Mouse (Mus musculus) layer of hippocampus, adult 2 months (tissue): Measurements from ENCODE around the gene Kcna1. TPM values are rescaled to one million over a fixed set of nuclear protein-coding genes. Genes with fewer than 3 reads are reported as not detected.

Experiments used
- DNase-seq, 2 experiments: peaks; one replicate each; pipeline ENCODE4 v3.0.0; 2022; ENCODE audit warnings: low spot score in 2 of 2
- H3K27ac ChIP-seq: fragments of 200-600 bp; 2 replicates; pipeline ENCODE4 v1.8.1; 2022
- H3K4me3 ChIP-seq: fragments of 200-600 bp; 2 replicates; pipeline ENCODE4 v1.8.1; 2022; ENCODE audit warnings: mild to moderate bottlenecking
- CTCF ChIP-seq: fragments of 200-600 bp; conservative IDR thresholded peaks from 2 replicates; pipeline ENCODE4 v1.8.1; 2022; ENCODE audit warnings: antibody characterized with exemption, mild to moderate bottlenecking, moderate library complexity
- long read RNA-seq, 2 experiments: library from polyadenylated mRNA; stranded (forward); transcript quantifications; one replicate each; pipeline ENCODE4 v2.0.0; 2021; ENCODE audit warnings: borderline mapping rate in 2 of 2
- total RNA-seq, 2 experiments: library from RNA; stranded (reverse); gene quantifications; 2 replicates each; pipeline ENCODE4 v1.2.3; 2021

Gene Kcna1
- total RNA-seq = 100 to 1,000 TPM; 115 to 119 TPM
- long read RNA-seq, experiment 1, full-length matches to known transcripts = 14 of 14 reads
- long read RNA-seq, experiment 1, partial matches to known transcripts = 0 of 14 reads
- long read RNA-seq, experiment 1, other reads (novel, unspliced or antisense) = 0 of 14 reads
- long read RNA-seq, experiment 2, full-length matches to known transcripts = 22 of 22 reads
- long read RNA-seq, experiment 2, partial matches to known transcripts = 0 of 22 reads
- long read RNA-seq, experiment 2, other reads (novel, unspliced or antisense) = 0 of 22 reads

GRCm38 (mm10) chr6:126646381-126646780 is at the start of gene Kcna1:
TSS of gene Kcna1 (minus strand) at chr6:126646384.
- no peak for TF ChIP-seq CTCF
- H3K27ac ChIP-seq = peak within 1 kb of the TSS; percentile 96
- peak within 1 kb of the TSS; percentile 88 for H3K4me3 ChIP-seq
- DNase-seq = no peak

GRCm38 (mm10) chr6:126687120-126687519 is 40.9 kb upstream of the Kcna1 start:
- Histone ChIP-seq H3K4me3 (no peak overlapping the region), H3K27ac (peak overlapping the region; percentile 3; the same call in 1 of the 2 replicates)
- TF ChIP-seq CTCF = no peak
- DNase-seq = no peak

GRCm38 (mm10) chr6:126685135-126685534 is 39.0 kb upstream of the Kcna1 start:
- Histone ChIP-seq H3K27ac (peak overlapping the region; percentile 74; the same call in 1 of the 2 replicates), H3K4me3 (no peak overlapping the region)
- no peak for TF ChIP-seq CTCF
- DNase-seq = no peak

- no peak overlapping the region for H3K27ac ChIP-seq
- TF ChIP-seq CTCF = peak; percentile 75
- no peak overlapping the region for H3K4me3 ChIP-seq
- DNase-seq = peak in 1 of 2 experiments; percentile 34
Measured at GRCm38 (mm10) chr6:126678961-126679360, 32.8 kb upstream of the Kcna1 start.

GRCm38 (mm10) chr6:126667001-126667400 is 20.8 kb upstream of the Kcna1 start:
- no peak for TF ChIP-seq CTCF
- no peak for DNase-seq
- H3K4me3 ChIP-seq = no peak overlapping the region
- no peak overlapping the region for H3K27ac ChIP-seq

- DNase-seq = no peak
- no peak overlapping the region for H3K27ac ChIP-seq
- H3K4me3 ChIP-seq = no peak overlapping the region
- no peak for TF ChIP-seq CTCF
Measured at GRCm38 (mm10) chr6:126666091-126666490, 19.9 kb upstream of the Kcna1 start.

GRCm38 (mm10) chr6:126664569-126664968 is 18.4 kb upstream of the Kcna1 start:
- Histone ChIP-seq H3K4me3 (no peak overlapping the region), H3K27ac (no peak overlapping the region)
- no peak for TF ChIP-seq CTCF
- DNase-seq = no peak

GRCm38 (mm10) chr6:126657646-126658394 is 11.6 kb upstream of the Kcna1 start:
- TF ChIP-seq CTCF = no peak
- no peak for DNase-seq
- peak overlapping the region; percentile 7; the same call in 1 of the 2 replicates for H3K27ac ChIP-seq
- no peak overlapping the region for H3K4me3 ChIP-seq

- no peak for TF ChIP-seq CTCF
- DNase-seq = no peak
- no peak overlapping the region for H3K27ac ChIP-seq
- no peak overlapping the region for H3K4me3 ChIP-seq
Measured at GRCm38 (mm10) chr6:126653561-126653960, 7.4 kb upstream of the Kcna1 start.

GRCm38 (mm10) chr6:126645644-126646358 is 383 bp downstream of the Kcna1 start:
- H3K4me3 ChIP-seq = peak overlapping the region; percentile 88
- peak; percentile 77 to 81 for DNase-seq
- TF ChIP-seq CTCF = no peak
- H3K27ac ChIP-seq = peak overlapping the region; percentile 96

- Histone ChIP-seq H3K27ac (peak overlapping the region; percentile 96), H3K4me3 (peak overlapping the region; percentile 88)
- no peak for TF ChIP-seq CTCF
- peak in 1 of 2 experiments; percentile 39 for DNase-seq
Measured at GRCm38 (mm10) chr6:126645044-126645541, 1.1 kb downstream of the Kcna1 start.

- no peak for TF ChIP-seq CTCF
- H3K27ac ChIP-seq = peak overlapping the region; percentile 96
- peak; percentile 46 to 50 for DNase-seq
- peak overlapping the region; percentile 88 for H3K4me3 ChIP-seq
Measured at GRCm38 (mm10) chr6:126644181-126645043, 1.8 kb downstream of the Kcna1 start.
